Mouse (Mus musculus): ENCODE measurements around the gene Srrm4.

DNA sequence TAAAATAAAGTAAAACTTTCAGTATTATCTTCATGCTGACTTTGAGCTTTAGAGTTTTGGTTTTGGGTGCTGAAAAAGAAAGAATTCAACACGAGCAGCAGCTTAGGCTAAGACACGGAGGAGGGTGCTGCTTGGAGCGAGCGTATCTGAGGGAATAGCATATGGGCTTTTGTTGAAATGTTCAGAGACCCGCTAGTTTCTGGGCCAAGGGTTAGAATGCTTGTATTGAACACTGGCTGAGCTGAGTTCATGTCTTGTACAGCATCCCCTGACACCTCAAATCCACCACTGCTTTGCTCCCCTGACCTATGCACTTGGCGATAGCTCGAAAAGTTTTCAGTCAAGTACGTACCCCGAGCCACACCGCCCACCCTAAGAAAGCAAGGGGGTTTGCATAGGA lies 919 bp downstream of the Srrm4 start:
- TF ChIP-seq CTCF (IDR thresholded peaks at IDR 0.05; ENCODE audit: low read depth), result no peak
- no peak for TF ChIP-seq EP300 (optimal IDR thresholded peaks at IDR 0.05)
